Mouse (Mus musculus) G1E (cell line): ENCODE data around the gene Krtap5-4.

ENCODE experiments used
- CTCF ChIP-seq: IDR thresholded peaks from 2 replicates; pipeline ENCODE4 v1.5.1; 2012; ENCODE audit warnings: low read depth, low read length, inconsistent platforms, mixed read lengths
- POLR2AphosphoS5 ChIP-seq: IDR thresholded peaks from 2 replicates; pipeline ENCODE4 v1.6.1; 2012; ENCODE audit warnings: low read depth, low read length, inconsistent platforms; ENCODE audit not compliant: insufficient replicate concordance

- no peak for TF ChIP-seq POLR2AphosphoS5
- TF ChIP-seq CTCF = no peak
Observed at GRCm38 (mm10) chr7:142351569-142351968, 48.2 kb downstream of the Krtap5-4 start.
